Mouse (Mus musculus) monocyte, adult 2 months (primary cell): ENCODE results near the gene Calca.
"Not testable (repeated sequence)": the region's sequence is repeated elsewhere in the genome, so short reads cannot be mapped to it uniquely, and the experiment has no call there.

Experiments
- DNase-seq, 2 experiments: peaks; one replicate each; pipeline ENCODE4 v3.0.0; 2022; ENCODE audit warnings: low spot score in 2 of 2, low read depth in 1 of 2

Calca gene

DNA sequence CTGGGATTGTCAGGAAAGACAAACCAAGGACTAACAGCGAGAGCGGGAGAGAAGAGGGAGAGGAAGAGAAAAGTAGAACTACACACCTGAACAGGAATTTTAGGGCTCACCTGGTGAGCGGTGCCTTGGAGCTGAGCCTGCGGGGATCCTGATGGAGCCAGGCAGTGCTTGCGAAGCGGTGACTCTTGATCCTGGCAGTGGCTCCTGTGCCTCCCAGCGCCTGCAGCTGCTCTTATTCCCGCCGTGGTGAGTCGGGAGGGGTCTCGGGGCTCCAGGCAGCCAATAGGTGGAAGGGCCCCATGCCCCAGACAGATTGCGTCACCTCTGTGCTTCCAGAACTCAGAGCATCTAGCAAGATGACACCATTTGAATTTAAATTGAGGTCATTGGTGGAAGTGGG is at the start of gene Calca:
TSS of gene Calca (minus strand) at position 256 of the 400 bp plus-strand sequence.
- DNase-seq, result no peak

DNA sequence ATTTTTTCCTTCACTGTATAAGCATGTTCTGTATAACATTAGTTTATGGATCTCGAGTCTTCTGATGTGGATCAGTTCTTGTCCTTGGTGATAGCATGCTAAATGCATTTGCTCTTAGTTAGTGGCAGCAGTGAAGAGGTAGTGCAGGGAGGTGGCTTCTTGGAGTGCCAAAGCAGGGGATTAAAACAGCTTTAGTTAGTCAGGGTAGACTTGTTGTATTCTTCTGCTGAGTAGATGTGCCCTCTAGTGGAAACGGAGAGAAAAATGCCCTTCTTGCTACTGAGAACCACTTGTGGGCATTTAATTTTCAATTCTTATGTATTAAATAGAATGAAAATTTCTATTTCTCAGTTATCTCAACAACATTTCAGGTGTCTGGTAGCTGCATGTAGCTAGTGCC is 36.5 kb upstream of the Calca start:
- no peak for DNase-seq

DNA sequence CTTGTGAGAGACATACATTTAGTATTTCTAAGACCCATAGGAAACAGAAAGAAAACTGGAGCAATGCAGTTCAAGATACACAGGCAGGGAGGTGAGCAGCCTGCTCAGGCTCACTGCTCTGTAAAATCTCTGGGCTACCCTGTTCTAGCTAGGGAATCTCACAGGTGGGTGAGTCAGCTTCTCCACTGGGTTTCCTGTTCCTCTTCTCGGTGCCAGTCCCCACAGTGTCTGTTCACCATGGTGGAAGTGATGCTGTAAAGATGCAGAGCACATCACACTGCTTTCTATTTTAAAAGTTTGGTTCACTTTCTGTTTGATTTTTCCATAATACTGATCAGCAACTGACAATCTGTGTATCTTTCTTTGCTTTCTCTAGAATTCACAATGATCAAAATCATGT is 35.2 kb upstream of the Calca start:
- DNase-seq, result no peak

DNA sequence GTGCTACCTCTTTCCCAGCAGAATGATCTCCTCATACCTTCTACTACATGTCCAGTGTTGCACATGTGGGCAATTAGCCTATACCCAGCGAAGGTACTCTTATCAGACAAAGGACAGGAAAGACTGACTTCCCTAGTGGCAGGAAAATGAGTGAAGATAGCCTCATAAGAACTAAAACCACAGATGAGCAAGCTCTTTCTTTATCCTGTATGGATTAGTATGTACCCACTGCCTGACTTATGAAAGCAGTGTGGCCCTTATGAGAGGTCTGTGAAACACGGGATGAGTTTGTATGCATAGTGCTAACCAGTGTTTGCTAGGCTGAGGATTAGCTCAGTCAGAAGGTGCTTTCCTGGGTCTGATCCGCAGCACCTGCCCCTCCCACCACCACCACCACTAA is 13.6 kb upstream of the Calca start:
- DNase-seq, result no peak

DNA sequence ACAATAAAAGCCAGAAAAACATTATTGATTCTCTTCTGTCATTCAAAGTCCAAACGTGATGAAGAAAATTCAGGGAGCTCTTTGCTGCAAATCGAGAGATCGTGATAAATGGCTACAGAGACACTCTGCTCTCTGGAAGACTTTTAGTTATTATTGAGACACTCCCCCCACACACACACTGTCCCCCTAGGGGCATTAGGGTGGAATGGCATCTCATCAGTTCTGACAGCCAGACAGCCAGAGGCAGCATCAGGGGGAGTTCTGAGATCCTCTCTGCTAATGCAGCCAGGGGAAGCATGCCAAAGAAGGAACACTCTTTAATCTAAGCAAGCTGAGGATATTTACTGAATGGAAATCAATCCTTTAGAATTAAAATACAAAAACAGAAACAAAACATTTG is 12.6 kb upstream of the Calca start:
- no peak for DNase-seq

DNA sequence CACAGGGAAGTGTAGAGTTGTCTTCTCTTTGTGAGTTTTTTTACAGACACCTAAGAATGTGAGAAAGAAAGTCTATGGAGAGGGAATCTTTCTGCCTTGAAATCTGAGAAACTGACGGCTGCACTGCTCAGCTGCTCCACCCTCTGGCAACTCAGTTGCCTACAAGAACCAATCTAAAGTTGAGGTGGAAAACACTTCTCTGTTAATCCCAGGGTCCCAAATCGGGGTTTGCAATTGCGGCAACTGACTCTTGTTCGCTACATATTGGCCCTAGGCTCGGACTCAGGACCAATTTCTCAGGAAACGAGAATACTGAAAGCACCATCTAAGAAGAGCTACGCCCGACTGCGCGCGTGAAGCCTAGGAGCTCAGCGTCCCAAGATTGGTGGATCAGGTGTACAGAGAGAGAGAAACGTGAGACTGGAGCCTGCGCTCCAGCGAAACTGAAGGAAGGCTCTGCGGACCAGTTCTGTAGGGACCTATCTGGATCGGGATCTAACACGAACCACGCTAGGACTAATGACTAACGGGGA is 522 bp downstream of the Calca start:
- DNase-seq, result no peak

DNA sequence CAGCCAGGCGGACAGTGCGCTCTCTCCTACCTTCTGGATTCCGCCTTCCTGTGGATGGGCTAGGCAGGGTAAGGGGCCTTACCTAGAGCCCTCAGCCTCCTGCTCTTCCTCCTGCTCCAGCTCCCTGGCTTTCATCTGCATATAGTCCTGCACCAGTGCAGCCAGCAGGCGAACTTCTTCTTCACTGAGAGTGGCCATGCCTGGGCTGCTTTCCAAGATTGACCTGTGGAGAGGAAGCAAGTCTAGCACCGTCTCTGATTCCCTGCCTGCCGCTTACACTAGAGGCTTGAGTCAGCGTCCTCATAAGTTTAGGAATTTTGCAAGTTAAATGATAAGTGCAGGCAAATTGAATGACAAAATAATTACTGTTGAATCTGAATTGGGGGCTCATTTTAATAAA is 1.8 kb downstream of the Calca start:
- no peak for DNase-seq

DNA sequence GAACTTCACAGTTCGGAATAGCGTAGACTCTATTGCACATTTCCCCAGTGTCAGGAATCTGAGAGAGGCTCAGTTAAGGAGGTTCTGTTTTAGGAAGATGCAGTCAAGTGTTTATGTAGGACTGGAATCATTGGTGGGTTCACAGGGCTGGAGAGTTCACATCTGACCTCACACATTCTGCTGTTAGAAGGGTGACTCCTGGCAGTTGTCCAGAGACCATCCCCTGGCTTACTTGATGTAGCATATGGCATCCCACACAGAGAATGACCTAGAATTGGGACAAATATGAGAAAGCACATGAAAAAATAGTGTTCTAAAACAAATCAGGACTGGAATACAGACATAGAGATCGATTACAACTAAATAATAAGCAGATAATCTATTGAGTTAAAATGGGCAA is 10.2 kb downstream of the Calca start:
- no peak for DNase-seq

DNA sequence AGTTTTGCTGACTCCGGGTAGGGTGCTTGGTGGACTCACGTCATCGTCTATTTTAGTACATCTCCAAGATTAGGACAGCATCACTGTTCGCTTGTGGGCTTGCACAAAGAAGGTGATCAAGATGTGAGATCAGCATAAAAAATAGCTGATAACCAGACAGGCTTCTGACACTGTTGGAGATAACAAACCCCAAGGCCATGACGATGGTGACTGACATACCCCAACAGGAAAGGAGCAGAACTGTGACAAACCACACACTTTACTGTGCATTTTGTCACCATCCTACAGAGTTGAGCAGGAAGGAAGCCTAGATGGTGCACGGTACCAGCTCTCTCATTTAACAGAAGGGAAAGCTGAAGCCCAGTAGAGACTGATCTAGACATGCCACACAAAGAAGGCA is 19.4 kb downstream of the Calca start:
- no peak for DNase-seq

DNA sequence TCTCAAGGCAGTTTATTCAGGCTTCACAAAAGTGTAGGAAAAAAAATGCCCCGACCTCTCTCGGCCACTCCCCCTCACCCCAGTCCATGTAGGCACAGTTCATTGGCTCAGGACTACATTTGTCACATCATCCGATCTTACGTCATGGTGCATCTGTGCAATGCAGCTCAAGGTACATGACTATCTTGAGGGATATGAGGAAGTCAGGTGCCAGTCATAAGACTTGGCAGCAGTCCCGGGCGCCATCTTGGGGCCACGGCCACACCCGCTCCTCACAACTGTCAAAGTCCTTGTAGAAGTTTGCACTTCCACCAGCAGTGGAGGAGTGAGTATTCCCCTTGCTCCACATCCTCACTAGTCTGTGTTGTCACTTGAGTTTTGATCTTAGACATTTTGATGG is 41.8 kb downstream of the Calca start:
- DNase-seq, result not testable (repeated sequence)

DNA sequence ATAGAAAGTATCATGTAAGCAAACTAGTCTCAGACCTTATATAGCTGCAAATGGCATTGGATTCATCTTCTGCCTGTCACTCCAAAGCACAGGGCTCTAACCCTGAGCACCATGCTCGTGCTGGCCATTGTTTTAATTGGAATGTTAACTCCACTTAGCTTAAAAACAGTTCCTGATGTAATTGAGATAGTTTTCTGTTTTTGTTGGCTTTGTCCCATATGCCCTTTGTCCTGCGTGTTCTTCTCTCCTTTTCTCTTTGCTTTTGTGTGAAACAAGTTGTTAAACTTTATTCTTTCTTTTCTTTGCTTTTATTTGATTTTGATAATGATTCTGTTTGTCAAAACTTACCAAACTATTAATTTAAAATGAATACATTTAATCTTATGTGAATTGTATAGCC is 53.7 kb downstream of the Calca start:
- DNase-seq, result no peak
